Mouse (Mus musculus) liver, postnatal 0 days (tissue): ENCODE results near the gene Adamtsl2.

Experiments used
- CTCF ChIP-seq: sonication (generic); IDR thresholded peaks from 2 replicates; pipeline ENCODE4 v1.5.1; 2016; ENCODE audit warnings: antibody characterized with exemption, low read depth
- EP300 ChIP-seq: IDR thresholded peaks from 2 replicates; pipeline ENCODE4 v1.6.1; 2016; ENCODE audit warnings: antibody characterized with exemption, low read depth, mild to moderate bottlenecking

DNA sequence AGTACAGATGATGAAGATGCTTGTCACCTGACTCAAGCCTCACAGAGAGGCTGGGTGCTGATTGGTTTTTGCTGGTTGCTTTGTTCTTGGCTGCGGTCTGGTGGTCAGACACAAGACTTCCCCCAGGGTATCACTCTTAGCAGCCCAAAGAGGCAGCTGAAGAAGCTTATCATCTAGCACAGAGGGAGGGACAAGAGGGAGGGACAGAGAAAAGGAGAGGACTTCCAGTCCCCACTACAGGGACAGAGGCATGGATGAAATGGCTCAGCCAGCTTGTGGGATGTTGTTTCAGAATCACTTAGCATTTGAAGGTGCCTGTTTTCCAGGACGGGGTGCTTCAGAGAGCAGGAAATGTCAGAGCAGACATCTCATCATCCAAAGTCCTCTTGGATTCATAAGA is 867 bp upstream of the Adamtsl2 start:
- TF ChIP-seq CTCF (no peak), EP300 (no peak)
